Mouse (Mus musculus) telencephalon, adult 2 months (tissue): ENCODE results near the gene Neu1.
"Not testable (repeated sequence)": the region's sequence is repeated elsewhere in the genome, so short reads cannot be mapped to it uniquely, and the experiment has no call there.

Source experiments
- DNase-seq: peaks from one replicate; pipeline ENCODE4 v3.0.0-alpha.2; 2011; ENCODE audit warnings: low read depth, low spot score

The Neu1 gene

GRCm38 (mm10) chr17:34901948-34902347 is 29.1 kb upstream of the Neu1 start:
- not testable (repeated sequence) for DNase-seq

DNA sequence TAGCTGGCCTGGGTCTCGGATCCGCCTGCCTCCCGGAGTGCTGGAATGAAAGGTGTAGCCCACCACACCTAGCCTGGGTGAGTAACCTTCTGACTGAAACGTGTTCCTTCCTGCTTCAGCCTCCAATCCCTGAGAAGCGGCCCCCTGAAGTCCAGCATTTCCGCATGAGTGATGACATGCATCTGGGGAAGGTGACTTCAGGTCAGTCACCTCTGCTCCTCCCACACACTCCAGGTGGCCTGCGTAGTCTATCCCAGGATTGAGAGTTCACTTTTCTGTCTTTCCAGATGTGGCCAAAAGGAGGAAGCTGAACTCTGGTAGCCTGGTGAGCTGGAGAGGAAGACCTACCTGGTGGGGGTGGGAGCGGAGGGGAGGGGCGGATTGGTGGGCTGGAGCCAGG is 28.2 kb upstream of the Neu1 start:
- no peak for DNase-seq

GRCm38 (mm10) chr17:34910982-34911381 is 20.1 kb upstream of the Neu1 start:
- DNase-seq, result no peak

- peak; percentile 33 for DNase-seq
Observed at GRCm38 (mm10) chr17:34911945-34912351, 19.1 kb upstream of the Neu1 start.

DNA sequence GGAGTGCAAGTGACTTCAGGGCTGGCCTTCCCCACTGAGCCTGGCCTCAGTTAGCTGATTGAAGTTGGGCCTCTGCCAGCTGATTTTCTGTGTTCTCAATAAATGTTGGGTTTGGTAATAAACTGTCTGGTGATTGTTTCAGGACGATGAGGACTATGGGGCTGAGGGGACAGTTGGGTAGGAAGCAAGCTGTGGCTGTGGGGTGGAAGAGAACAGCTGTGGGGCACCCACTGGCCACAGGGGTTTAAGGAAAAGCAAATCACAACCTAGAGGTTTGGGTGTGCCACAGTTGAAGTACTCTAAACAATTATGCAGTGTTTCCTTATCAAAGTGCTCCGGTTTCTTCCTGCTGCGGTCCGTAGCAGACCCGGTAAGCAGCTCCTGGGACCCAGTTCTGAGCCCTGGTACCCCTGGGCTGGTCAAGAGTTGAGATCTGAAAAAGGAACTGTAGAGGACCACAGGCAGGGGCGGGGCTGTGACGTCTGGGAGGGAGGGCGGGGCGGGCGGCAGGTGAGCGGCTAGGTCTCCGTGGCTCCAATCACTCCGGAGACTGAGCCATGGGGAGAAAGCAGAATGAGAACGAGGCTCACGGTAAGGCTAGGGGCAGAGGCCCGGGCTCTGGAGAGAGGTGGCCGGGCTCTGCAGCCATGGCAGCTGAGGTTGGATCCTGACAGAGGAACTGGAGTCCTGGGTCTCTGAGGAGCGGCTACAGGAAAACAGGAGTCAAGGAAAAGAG is 17.0 kb upstream of the Neu1 start, which contains the start of gene Slc44a4:
Gene Slc44a4, plus strand, starts transcription at position 537 of the 736 bp plus-strand sequence.
- no peak for DNase-seq

- no peak for DNase-seq
Observed at GRCm38 (mm10) chr17:34915410-34915831, 15.6 kb upstream of the Neu1 start.

DNA sequence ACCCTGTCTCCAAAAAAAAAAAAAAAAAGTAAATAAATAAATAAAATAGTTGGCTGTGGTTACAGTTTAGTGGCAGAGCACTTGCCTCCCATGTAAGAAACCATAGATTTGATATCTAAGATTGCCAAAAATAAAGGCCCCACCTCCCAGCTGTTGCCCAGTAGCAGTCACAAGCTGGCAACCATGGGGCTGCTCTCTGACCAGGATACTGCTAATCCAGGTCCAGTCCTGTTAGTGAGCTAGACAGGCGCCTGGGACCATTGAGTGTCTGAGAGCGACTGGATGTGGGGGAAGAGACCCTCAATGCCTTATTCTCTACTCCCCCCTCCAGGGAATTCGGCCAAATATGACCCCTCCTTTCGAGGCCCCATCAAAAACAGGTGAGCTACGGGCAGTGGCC is 14.7 kb upstream of the Neu1 start:
- no peak for DNase-seq

- no peak for DNase-seq
Observed at GRCm38 (mm10) chr17:34917188-34917587, 13.9 kb upstream of the Neu1 start.

GRCm38 (mm10) chr17:34922939-34923338 is 8.1 kb upstream of the Neu1 start:
- DNase-seq, result no peak

- no peak for DNase-seq
Observed at GRCm38 (mm10) chr17:34924258-34924657, 6.8 kb upstream of the Neu1 start.

DNA sequence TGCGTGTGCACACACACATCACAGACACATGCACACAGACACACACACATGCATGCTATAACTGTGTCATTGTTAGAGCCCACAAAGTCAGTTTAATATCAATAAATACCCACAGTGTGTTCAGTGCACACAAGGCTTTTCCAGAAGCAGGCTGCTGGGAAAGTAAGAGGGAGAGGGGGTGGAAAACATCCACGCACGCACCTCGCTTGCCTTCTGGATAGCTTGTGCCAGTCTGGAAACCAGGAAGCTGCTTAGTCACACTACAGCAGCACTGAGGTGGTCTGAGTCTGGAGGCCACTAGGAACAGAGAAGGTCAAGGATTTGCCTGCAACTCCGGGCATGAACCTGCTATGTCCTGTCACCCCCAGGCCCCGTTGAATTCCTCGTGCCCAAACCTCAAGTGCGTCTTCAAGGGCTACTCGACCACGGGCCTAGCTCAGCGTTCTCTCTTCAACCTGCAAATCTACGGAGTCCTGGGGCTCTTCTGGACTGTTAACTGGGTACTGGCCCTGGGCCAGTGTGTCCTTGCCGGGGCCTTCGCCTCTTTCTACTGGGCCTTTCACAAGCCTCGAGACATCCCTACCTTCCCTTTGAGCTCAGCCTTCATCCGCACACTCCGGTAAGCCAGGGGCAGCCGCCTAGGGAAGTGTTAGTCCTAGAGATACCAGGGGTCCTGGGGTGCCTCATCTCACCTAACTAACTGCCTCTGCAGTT is 3.6 kb upstream of the Neu1 start:
- DNase-seq, result peak; percentile 35

- no peak for DNase-seq
Observed at GRCm38 (mm10) chr17:34928841-34929240, 2.2 kb upstream of the Neu1 start.

- no peak for DNase-seq
Observed at GRCm38 (mm10) chr17:34931735-34932098, 664 bp downstream of the Neu1 start.

DNA sequence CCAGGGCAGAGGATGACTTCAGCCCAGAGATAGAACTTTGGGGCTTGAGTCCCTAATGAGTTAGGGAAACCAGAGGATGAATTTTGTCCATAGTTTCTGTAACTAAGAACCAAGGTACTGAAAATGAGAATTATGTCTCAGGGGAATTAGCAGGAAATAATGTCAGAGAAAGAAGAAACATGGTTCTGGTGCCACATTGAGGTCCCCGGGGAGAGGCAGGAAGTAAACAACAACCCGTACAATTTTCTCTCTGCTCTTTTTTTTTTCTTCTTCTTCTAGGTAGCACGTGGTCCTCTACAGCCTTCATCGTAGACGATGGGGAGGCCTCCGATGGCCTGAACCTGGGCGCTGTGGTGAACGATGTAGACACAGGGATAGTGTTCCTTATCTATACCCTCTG is 1.2 kb downstream of the Neu1 start:
- DNase-seq, result no peak

DNA sequence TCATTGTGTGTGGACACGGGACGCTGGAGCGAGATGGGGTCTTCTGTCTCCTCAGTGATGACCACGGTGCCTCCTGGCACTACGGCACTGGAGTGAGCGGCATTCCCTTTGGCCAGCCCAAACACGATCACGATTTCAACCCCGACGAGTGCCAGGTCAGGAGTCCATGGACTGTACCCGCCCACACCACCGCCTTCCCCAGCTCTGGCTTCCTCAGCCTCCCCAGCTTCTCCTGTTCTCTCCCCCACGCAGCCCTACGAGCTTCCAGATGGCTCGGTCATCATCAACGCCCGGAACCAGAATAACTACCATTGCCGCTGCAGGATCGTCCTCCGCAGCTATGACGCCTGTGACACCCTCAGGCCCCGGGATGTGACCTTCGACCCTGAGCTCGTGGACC is 3.0 kb downstream of the Neu1 start:
- no peak for DNase-seq

DNA sequence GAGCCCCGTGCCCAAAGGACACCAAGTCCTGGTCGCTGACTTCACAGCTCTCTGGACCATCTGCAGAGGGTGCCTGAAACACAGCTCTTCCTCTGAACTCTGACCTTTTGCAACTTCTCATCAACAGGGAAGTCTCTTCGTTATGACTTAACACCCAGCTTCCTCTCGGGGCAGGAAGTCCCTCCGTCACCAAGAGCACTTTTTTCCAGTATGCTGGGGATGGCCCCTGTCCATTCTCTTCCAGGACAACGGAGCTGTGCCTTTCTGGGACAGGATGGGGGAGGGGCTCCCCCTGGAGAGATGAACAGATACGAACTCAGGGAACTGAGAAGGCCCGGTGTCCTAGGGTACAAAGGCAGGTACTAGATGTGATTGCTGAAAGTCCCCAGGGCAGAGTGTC is 3.8 kb downstream of the Neu1 start:
- no peak for DNase-seq

GRCm38 (mm10) chr17:34937960-34938505 is 7.0 kb downstream of the Neu1 start:
- no peak for DNase-seq

DNA sequence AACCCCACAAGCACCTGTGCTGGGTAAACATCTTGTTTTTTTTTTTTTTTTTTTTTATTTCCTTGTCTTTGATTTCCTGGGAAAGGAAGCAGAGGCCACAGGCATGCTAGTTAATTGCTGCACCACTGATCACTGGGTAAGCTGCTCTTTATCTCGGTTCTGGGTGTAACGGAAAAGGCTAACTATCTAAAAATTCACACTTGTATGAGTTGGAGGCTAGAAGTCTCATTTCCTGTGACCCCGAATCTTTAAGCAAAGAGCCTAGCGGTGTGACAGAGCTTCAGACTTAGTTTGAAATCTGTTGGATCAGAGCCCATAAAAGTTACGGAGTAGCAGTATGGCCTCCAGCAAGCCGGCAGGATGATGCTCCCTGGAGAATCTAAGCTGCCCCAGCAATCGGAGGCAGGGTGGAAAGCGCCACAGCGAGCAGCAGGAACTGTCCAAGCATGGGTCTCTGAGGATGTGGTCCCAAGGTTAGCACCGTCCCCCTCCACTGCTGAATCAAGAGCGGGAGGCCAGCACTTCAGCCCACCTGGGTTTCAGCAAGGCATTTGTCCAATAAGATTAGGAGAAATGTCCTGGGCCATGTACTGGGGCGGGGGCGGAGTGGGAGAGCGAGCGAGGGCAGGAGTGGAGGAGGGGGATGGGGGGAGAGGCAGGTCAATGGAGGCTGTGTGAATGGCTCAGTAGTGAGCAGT is 10.4 kb downstream of the Neu1 start:
- DNase-seq, result no peak

- DNase-seq, result no peak
Observed at GRCm38 (mm10) chr17:34943128-34943815, 12.2 kb downstream of the Neu1 start.

GRCm38 (mm10) chr17:34944362-34944761 is 13.3 kb downstream of the Neu1 start:
- DNase-seq, result no peak

GRCm38 (mm10) chr17:34946486-34947140 is 15.6 kb downstream of the Neu1 start:
- DNase-seq, result no peak
